ENCODE assay signal across 32 mouse cellular contexts in the genomic region with DNA sequence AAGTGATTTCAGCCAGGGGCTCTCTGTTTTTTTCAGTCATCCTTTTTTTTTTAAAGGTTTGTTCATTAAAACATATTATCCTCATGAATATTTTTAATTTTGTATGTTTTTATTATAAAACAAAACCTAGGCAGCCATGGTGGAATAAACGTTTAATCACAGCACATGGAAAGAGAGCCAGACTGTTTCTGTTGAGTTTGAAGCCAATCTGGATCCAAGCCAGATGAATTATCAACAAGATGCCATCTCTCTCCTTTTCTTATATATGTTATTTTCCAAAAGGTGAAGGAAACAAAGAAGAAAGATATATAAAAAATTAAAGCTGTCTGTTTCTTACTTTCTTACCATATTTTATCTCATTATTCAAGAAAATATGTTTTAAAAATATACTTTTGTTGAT.
"Had no signal": no experiment of that assay in that cellular context is flagged by ENCODE, and none has a peak within 500 bp of the region (broad histone marks: within the 10 kb centered on the region; RNA-seq: fewer than 3 reads in every experiment).

No protein-coding gene starts in this region.

- H3K9me3 ChIP-seq: limb, embryonic 10.5 days; limb, embryonic 12.5 days; limb, embryonic 13.5 days; limb, embryonic 15.5 days; liver, embryonic 12.5 days; liver, embryonic 13.5 days; liver, embryonic 15.5 days; lung, embryonic 15.5 days; megakaryocyte, embryonic 14.5 days; midbrain, embryonic 10.5 days; midbrain, embryonic 12.5 days; midbrain, embryonic 13.5 days; midbrain, embryonic 15.5 days; neural tube, embryonic 12.5 days had no signal

- H3K4me3 ChIP-seq: limb, embryonic 10.5 days; limb, embryonic 12.5 days; limb, embryonic 13.5 days; limb, embryonic 15.5 days; liver, embryonic 12.5 days; liver, embryonic 13.5 days; liver, embryonic 15.5 days; lung, embryonic 15.5 days; megakaryocyte, embryonic 14.5 days; midbrain, embryonic 10.5 days; midbrain, embryonic 12.5 days; midbrain, embryonic 13.5 days; midbrain, embryonic 15.5 days; myocyte; neural tube, embryonic 12.5 days had no signal

- H3K27me3 ChIP-seq: limb, embryonic 12.5 days; limb, embryonic 13.5 days; limb, embryonic 15.5 days; liver, embryonic 12.5 days; liver, embryonic 13.5 days; liver, embryonic 15.5 days; lung, embryonic 15.5 days; megakaryocyte, embryonic 14.5 days; midbrain, embryonic 12.5 days; midbrain, embryonic 13.5 days; midbrain, embryonic 15.5 days; neural tube, embryonic 12.5 days had no signal

- H3K27ac ChIP-seq: limb, embryonic 10.5 days; limb, embryonic 12.5 days; limb, embryonic 13.5 days; limb, embryonic 15.5 days; liver, embryonic 12.5 days; liver, embryonic 13.5 days; liver, embryonic 14.5 days; liver, embryonic 15.5 days; lung, embryonic 15.5 days; macrophage; midbrain, embryonic 10.5 days; midbrain, embryonic 12.5 days; midbrain, embryonic 13.5 days; midbrain, embryonic 15.5 days; neural tube, embryonic 12.5 days had no signal

- H3K9ac ChIP-seq: limb, embryonic 12.5 days; limb, embryonic 13.5 days; limb, embryonic 15.5 days; liver, embryonic 12.5 days; liver, embryonic 13.5 days; liver, embryonic 14.5 days; liver, embryonic 15.5 days; liver, postnatal 0 days; lung, embryonic 14.5 days; lung, embryonic 15.5 days; midbrain, embryonic 12.5 days; midbrain, embryonic 13.5 days; midbrain, embryonic 15.5 days; neural tube, embryonic 12.5 days had no signal

- ATAC-seq: liver, embryonic 12.5 days; liver, postnatal 0 days; lung, postnatal 0 days; midbrain, embryonic 13.5 days; midbrain, embryonic 15.5 days; midbrain, embryonic 16.5 days had no signal

- H3K4me2 ChIP-seq: limb, embryonic 12.5 days; limb, embryonic 13.5 days; limb, embryonic 15.5 days; liver, embryonic 11.5 days; liver, embryonic 12.5 days; liver, embryonic 13.5 days; liver, embryonic 15.5 days; lung, embryonic 14.5 days; lung, embryonic 15.5 days; midbrain, embryonic 11.5 days; midbrain, embryonic 12.5 days; midbrain, embryonic 13.5 days; midbrain, embryonic 15.5 days; neural tube, embryonic 12.5 days had no signal

- H3K36me3 ChIP-seq: limb, embryonic 10.5 days; limb, embryonic 12.5 days; limb, embryonic 13.5 days; limb, embryonic 15.5 days; liver, embryonic 12.5 days; liver, embryonic 13.5 days; liver, embryonic 15.5 days; lung, embryonic 15.5 days; midbrain, embryonic 10.5 days; midbrain, embryonic 12.5 days; midbrain, embryonic 13.5 days; midbrain, embryonic 15.5 days; neural tube, embryonic 12.5 days had no signal

- H3K4me1 ChIP-seq: limb, embryonic 10.5 days; limb, embryonic 12.5 days; limb, embryonic 13.5 days; limb, embryonic 15.5 days; liver, embryonic 12.5 days; liver, embryonic 13.5 days; liver, embryonic 15.5 days; lung, embryonic 15.5 days; megakaryocyte, embryonic 14.5 days; midbrain, embryonic 10.5 days; midbrain, embryonic 12.5 days; midbrain, embryonic 13.5 days; midbrain, embryonic 15.5 days; neural tube, embryonic 12.5 days had no signal

- DNase-seq: left cerebral cortex, postnatal 4 days; liver; liver, embryonic 13.5 days; liver, postnatal 0 days; lung, adult 18-20 months; lung, adult 2 months; lung, postnatal 10 days; lung, postnatal 14 days; lung, postnatal 36 days; lung, postnatal 4 days; midbrain, embryonic 14.5 days had no signal
